Mouse (Mus musculus) limb, embryonic 12.5 days (tissue): ENCODE data around the gene Mvd. TPM values are rescaled to one million over a fixed set of nuclear protein-coding genes. Genes with fewer than 3 reads are reported as not detected.
A peak's percentile ranks its signal among the peaks of the same experiment; 100 is the strongest.

ENCODE experiments used
- ATAC-seq: fragments of 200-750 bp; cut with Nextera tagmentation; 2 replicates; pipeline ENCODE4 v1.8.0; 2017; ENCODE audit warnings: low read depth, moderate TSS enrichment; ENCODE audit not compliant: insufficient number of reproducible peaks, insufficient read depth, low FRiP score, low TSS enrichment
- H3K27ac ChIP-seq: fragments of 300-500 bp; sonication (generic); 2 replicates; pipeline ENCODE4 v1.5.1; 2016; ENCODE audit warnings: mild to moderate bottlenecking, moderate library complexity
- H3K27me3 ChIP-seq: fragments of 300-500 bp; sonication (generic); 2 replicates; pipeline ENCODE4 v1.6.1; 2016; ENCODE audit warnings: mild to moderate bottlenecking, moderate library complexity
- H3K36me3 ChIP-seq: fragments of 300-500 bp; sonication (generic); 2 replicates; pipeline ENCODE4 v1.6.1; 2016; ENCODE audit warnings: mild to moderate bottlenecking, moderate library complexity
- H3K4me1 ChIP-seq: fragments of 300-500 bp; sonication (generic); replicated peaks from 2 replicates; pipeline ENCODE4 v1.6.1; 2016
- H3K4me2 ChIP-seq: fragments of 300-500 bp; sonication (generic); 2 replicates; pipeline ENCODE4 v1.6.1; 2016; ENCODE audit warnings: mild to moderate bottlenecking, moderate library complexity
- H3K4me3 ChIP-seq: fragments of 300-500 bp; sonication (generic); replicated peaks from 2 replicates; pipeline ENCODE4 v1.5.1; 2016; ENCODE audit warnings: mild to moderate bottlenecking
- H3K9ac ChIP-seq: fragments of 300-500 bp; sonication (generic); replicated peaks from 2 replicates; pipeline ENCODE4 v1.6.1; 2016; ENCODE audit warnings: mild to moderate bottlenecking, moderate library complexity
- H3K9me3 ChIP-seq: fragments of 300-500 bp; sonication (generic); 2 replicates; pipeline ENCODE4 v1.6.1; 2016; ENCODE audit warnings: mild to moderate bottlenecking, moderate library complexity
- WGBS: fragments of 180-500 bp; shearing (Covaris S2); methylation state at CpG from one replicate; pipeline ENCODE4 v1.1.7; 2016; 5-methylcytosine and 5-hydroxymethylcytosine counted together
- polyA plus RNA-seq: library from polyadenylated mRNA; unstranded; fragments of >200 nt; fragmentation: Nextera tagmentation; extraction: Ambion mirVana; gene quantifications from 2 replicates; pipeline ENCODE4 v1.2.1, GENCODE M21; 2016

Mvd gene
- polyA plus RNA-seq, 1 experiment from 2014 or later, result 40.5 TPM

DNA sequence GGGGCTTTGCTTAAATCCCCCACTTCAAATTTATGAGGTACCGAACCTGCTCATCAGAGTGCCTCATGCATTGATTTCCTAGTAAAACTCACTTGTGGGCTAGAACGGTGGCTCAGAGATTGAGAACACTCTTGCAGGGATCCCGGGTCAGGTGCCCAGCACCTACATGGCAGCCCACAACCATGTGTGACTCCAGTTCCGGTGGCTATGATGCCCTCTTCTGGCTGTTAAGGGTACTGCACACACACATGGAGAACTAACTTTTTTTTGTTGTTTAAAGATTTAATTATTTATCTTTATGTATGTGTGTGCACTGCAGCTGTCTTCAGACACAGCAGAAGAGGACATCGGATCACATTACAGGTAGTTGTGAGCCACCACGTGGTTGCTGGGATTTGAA is 7.8 kb downstream of the Mvd start:
- peaks cover 19% of the 10 kb centered on the region for H3K4me1 ChIP-seq
- no peak overlapping the region for H3K9ac ChIP-seq
- H3K4me2 ChIP-seq, result no peak overlapping the region
- WGBS, result 88% methylated on average over 6 of the region's 6 CpGs
- no peak overlapping the region for H3K4me3 ChIP-seq
- no peak overlapping the region for H3K27ac ChIP-seq
- no peak for ATAC-seq
- H3K9me3 ChIP-seq, result peaks cover 5% of the 10 kb centered on the region; the same call in 1 of the 2 replicates
- H3K27me3 ChIP-seq, result no peaks in the 10 kb centered on the region
- peaks cover 64% of the 10 kb centered on the region for H3K36me3 ChIP-seq

DNA sequence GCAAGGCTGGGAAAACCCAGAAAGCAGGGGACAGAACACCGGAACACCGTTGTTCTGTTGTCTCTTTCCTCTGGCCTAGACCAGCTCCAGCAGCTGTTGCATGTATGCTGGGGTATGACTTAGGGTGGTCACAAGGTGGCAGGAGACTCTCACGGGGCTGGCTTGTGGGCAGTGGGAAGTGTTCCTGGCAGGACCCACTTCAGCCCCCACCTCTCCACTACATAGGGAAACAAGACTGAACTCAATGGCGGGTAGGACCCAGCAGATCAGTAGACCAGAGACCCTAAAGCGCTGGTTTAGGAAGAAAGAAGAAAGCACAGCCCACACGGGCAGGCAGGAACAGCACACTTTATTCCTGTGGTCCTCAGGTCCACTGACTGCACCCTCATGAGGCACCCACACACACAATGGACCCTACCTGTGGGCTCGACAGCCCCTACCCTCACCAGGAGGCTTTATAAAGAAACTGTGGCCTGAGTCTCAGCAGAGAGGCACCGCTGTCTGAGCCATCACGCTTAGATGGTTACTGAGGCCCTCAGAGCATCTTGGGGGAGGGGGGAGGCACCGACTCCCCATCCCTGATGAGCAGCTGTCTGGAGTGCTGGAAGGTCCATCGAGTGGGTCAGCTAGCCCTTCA is 9.8 kb downstream of the Mvd start:
- 0 out of 2 replicates have a peak overlapping the region, but pooled peaks have one; percentile 66 for H3K27ac ChIP-seq
- peak overlapping the region; percentile 91 for H3K4me2 ChIP-seq
- peaks cover 49% of the 10 kb centered on the region for H3K36me3 ChIP-seq
- WGBS, result 68% methylated on average over 11 of the region's 11 CpGs
- no peaks in the 10 kb centered on the region for H3K27me3 ChIP-seq
- peaks cover 5% of the 10 kb centered on the region; the same call in 1 of the 2 replicates for H3K9me3 ChIP-seq
- H3K9ac ChIP-seq, result peak overlapping the region; percentile 83
- ATAC-seq, result no peak
- no peak overlapping the region for H3K4me3 ChIP-seq
- H3K4me1 ChIP-seq, result peaks cover 19% of the 10 kb centered on the region

DNA sequence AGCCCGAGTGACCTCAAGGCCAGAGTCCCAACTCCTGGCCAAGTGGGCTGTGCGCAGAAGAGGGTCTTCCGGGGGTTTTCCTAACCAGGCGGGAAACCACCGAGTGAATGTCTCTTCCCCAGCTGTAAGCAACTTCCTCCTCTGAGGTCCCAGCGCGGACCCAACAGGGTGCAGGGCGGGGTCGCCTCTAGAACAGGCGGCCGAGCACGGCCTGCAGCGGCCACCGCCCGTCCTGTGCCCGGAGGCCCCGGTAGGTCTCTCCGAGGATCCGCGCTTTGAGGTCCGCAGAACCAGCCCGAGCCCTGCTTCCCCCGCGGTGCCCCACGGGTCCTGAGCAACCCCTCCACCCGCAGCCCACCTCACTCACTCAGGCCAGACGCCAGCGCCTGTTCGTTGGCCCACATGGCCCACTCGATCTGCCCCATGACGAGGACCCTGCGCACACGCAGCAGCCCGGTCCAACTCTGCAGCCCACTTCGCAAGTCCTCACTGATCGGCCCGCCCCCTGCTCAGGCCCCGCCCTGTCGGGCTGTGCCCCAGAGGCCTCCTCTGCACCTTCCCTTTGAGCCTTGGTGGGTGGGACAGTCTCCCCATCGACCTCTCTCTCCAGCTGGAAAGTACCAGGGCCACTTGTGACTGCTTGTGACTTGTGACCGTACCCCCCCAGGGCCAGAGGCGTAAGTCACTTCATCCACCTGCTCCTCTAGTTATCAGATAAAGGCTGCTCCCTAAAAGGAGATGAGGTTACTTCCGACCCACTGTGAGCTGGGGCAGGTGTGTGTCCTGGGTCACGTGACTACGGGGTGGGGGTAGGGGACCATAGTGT is 10.6 kb downstream of the Mvd start, which contains the start of gene Cyba:
Gene Cyba, minus strand, starts transcription at position 488 of the 826 bp plus-strand sequence.
- Histone ChIP-seq H3K36me3 (peaks cover 42% of the 10 kb centered on the region), H3K4me1 (peaks cover 19% of the 10 kb centered on the region), H3K4me2 (peak within 1 kb of the TSS; percentile 91), H3K27me3 (no peaks in the 10 kb centered on the region), H3K9me3 (peaks cover 5% of the 10 kb centered on the region; the same call in 1 of the 2 replicates), H3K9ac (peak within 1 kb of the TSS; percentile 83), H3K4me3 (peak within 1 kb of the TSS; percentile 60), H3K27ac (peak within 1 kb of the TSS; percentile 66)
- ATAC-seq, result peak; percentile 66
- WGBS, result 3% methylated on average over 45 of the region's 45 CpGs

DNA sequence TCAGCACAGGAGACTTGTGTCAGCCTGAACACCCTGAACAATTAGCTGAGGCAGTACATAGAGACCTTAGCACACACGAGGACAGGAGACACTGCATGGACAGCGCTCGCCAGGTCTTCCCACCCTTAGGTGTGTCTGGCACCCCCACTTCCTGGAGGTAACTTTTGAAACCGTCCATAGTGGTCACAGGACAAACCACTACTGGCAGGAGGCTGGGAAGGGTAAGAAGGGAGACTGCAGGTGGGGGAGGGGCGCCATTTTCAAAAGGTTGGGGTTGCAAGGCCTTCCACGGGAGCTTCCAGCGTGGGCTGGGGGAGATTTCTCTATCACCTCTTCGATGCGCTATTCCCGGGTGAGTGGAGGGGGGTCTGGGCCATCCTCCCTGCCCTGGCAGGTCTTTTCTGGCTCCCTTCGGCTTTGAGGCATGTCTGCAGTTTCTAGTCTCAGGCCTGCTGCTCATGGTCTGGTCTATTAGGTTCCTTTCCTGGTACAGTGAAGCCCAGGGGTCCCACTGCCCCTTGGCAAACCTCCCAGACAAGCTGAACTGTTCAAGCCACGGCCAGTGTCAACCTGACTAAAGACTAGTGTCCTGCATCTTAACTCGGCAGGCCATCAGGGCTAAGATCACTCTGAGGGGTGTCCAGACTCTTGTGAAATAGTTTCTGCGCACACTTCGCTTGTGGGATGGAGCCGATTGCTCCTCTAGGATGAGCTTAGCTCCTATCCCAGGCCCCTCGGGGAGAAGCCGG is 11.4 kb downstream of the Mvd start:
- H3K4me1 ChIP-seq, result peaks cover 19% of the 10 kb centered on the region
- WGBS, result 34% methylated on average over 18 of the region's 18 CpGs
- H3K4me2 ChIP-seq, result peak overlapping the region; percentile 91
- H3K27ac ChIP-seq, result peak overlapping the region; percentile 66
- H3K4me3 ChIP-seq, result peak overlapping the region; percentile 60
- peaks cover 34% of the 10 kb centered on the region for H3K36me3 ChIP-seq
- H3K27me3 ChIP-seq, result no peaks in the 10 kb centered on the region
- H3K9ac ChIP-seq, result peak overlapping the region; percentile 83
- H3K9me3 ChIP-seq, result peaks cover 5% of the 10 kb centered on the region; the same call in 1 of the 2 replicates
- ATAC-seq, result no peak

DNA sequence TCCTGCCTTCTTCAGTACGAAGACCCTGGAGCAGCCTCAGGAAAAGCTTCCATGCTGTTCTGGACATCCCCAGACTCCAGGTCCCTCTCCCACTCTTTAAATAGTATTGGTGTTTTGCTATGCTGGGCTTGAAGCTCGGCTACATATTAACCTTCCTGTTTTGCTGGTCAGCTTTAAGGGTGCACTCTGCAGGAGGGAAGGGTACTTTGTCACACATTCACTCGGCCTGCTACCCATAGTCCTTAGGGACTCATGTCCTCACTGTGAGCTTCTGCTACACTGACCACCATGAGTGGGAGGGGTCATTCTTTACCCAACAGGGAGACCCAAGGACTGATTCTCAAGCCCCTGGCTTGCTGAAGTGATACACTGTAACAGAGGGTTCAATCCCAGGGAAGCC is 12.6 kb downstream of the Mvd start:
- 80% methylated on average over 3 of the region's 3 CpGs for WGBS
- no peak overlapping the region for H3K4me3 ChIP-seq
- peaks cover 4% of the 10 kb centered on the region; the same call in 1 of the 2 replicates for H3K9me3 ChIP-seq
- peaks cover 19% of the 10 kb centered on the region for H3K4me1 ChIP-seq
- no peak overlapping the region for H3K9ac ChIP-seq
- ATAC-seq, result no peak
- H3K4me2 ChIP-seq, result no peak overlapping the region
- no peaks in the 10 kb centered on the region for H3K27me3 ChIP-seq
- H3K27ac ChIP-seq, result no peak overlapping the region
- H3K36me3 ChIP-seq, result peaks cover 25% of the 10 kb centered on the region

DNA sequence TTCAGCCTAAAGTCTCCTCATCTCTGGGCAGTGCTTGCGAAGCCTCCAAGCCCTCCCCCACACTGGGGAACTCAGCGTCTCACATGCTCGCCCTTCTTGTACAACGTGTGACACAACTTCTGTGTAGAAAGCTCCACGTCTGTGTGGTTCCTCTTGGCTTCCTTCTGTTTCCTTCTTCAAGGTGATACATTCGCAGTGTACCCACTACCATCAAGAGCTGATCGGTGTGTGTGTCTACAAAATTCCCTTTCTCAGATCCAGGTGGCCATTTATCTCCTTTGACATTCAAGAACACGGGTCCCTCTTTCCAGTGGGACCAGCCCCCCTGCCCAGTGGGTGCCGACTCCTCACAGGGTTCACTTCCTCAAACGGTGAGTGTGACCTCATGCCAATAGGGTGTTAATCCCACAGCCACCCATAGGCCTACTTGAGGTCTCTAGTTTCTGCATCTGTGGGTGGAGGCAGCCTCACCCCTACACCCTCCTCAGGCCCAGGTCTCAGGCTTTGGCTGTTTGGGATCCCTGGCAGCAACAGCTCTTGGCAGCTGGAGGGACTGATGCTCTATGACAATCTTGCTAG is 13.1 kb downstream of the Mvd start:
- no peak for ATAC-seq
- Histone ChIP-seq H3K4me1 (peaks cover 19% of the 10 kb centered on the region), H3K9ac (no peak overlapping the region), H3K4me2 (no peak overlapping the region; the same call in 1 of the 2 replicates), H3K27me3 (no peaks in the 10 kb centered on the region), H3K9me3 (no peaks in the 10 kb centered on the region), H3K36me3 (peaks cover 25% of the 10 kb centered on the region), H3K27ac (no peak overlapping the region), H3K4me3 (no peak overlapping the region)
- WGBS, result 84% methylated on average over 10 of the region's 10 CpGs

DNA sequence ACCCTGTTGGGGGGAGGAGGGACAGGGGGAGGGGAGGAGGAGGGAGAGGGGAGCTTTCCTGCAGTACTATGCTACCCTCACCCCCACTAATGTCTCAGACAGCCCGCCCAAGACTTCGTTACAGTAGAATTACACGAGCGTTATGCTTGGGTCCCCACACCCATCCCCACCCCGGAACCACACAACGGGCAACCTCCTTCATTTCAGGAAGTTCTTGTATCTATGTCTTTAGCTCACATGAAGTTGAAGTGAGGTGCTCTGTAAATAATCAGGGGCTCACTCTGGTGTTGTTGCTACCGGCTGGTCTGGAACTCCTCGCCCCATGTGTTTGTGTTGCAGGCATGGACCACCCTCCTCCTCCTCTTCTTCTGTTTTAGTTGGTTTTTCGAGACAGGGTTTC is 15.1 kb downstream of the Mvd start:
- no peak overlapping the region for H3K4me3 ChIP-seq
- H3K27me3 ChIP-seq, result no peaks in the 10 kb centered on the region
- no peak overlapping the region for H3K27ac ChIP-seq
- WGBS, result 88% methylated on average over 9 of the region's 9 CpGs
- ATAC-seq, result no peak
- H3K4me2 ChIP-seq, result no peak overlapping the region
- H3K9ac ChIP-seq, result no peak overlapping the region
- H3K9me3 ChIP-seq, result no peaks in the 10 kb centered on the region
- peaks cover 10% of the 10 kb centered on the region for H3K36me3 ChIP-seq
- H3K4me1 ChIP-seq, result peaks cover 17% of the 10 kb centered on the region

DNA sequence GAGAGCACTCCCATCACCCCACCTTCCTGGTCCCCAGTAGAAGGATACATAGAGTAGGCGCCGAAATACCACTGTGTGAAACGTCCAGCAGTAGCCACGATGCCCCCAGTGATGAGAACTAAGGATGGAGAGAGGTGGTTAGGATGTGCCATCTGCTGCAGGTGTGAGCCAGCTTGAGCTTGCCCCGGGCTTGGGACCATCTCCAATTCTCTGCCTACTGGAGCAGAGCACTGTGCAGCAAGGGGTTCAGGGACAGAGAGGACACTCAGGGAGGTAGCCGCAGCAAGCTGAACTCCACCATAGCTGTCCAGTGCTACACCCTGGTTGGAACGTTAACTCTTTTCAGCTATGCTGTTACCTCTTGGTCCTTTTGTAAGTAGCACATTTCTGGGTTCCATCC is 15.6 kb downstream of the Mvd start:
- WGBS, result 94% methylated on average over 7 of the region's 7 CpGs
- Histone ChIP-seq H3K4me2 (no peak overlapping the region), H3K4me1 (peaks cover 12% of the 10 kb centered on the region), H3K4me3 (no peak overlapping the region), H3K9me3 (no peaks in the 10 kb centered on the region), H3K36me3 (peaks cover 10% of the 10 kb centered on the region), H3K27ac (no peak overlapping the region), H3K27me3 (no peaks in the 10 kb centered on the region), H3K9ac (no peak overlapping the region)
- ATAC-seq, result no peak

DNA sequence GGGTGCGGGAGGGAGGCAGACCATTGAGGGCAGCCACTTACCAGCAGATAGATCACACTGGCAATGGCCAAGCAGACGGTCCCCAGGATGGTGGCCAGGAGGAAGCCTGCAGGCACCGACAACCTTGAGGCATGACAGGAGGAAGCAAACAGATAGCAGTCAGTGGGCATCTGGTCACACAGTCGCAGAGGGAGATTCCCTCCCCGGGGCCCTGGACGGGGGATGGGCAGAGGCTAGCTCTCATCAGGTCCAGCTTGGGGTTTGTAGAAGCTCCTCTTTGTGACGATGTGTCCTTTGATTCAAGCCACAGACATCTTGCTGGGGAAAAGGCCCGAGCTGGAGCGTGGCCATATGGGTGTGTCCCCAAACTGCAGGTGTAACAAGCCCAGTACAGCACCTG is 17.1 kb downstream of the Mvd start:
- H3K27me3 ChIP-seq, result no peaks in the 10 kb centered on the region
- ATAC-seq, result no peak
- 77% methylated on average over 9 of the region's 9 CpGs for WGBS

DNA sequence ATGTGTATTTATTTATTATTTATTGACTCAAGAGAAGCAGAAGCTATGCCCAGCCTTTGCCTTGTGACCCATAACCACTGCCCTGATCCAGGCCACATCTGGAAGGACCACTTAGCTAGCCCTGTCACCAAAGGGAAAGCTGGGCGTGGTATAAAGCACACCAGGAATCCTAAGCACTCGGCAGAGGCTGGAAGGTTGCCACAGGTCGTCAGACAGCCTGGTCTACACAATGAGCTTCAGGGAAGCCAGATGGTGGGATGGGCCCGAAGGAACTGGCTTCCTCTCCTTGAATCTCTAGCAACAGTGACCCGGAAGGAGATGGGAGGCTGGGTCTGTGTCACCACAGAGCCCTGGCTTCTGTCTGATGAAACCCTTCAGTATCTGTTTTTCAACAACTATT is 19.6 kb downstream of the Mvd start:
- no peak for ATAC-seq
- H3K4me1 ChIP-seq, result no peaks in the 10 kb centered on the region
- no peaks in the 10 kb centered on the region for H3K27me3 ChIP-seq
- H3K27ac ChIP-seq, result no peak overlapping the region
- H3K9ac ChIP-seq, result no peak overlapping the region
- H3K4me3 ChIP-seq, result no peak overlapping the region
- peaks cover 18% of the 10 kb centered on the region for H3K36me3 ChIP-seq
- H3K9me3 ChIP-seq, result no peaks in the 10 kb centered on the region
- 56% methylated on average over 5 of the region's 5 CpGs for WGBS
- no peak overlapping the region for H3K4me2 ChIP-seq

More for the DNA sequence above, 17.1 kb downstream of the Mvd start:
- Histone ChIP-seq H3K4me1 (no peaks in the 10 kb centered on the region), H3K9me3 (no peaks in the 10 kb centered on the region), H3K4me3 (no peak overlapping the region), H3K27ac (no peak overlapping the region), H3K4me2 (no peak overlapping the region), H3K36me3 (peaks cover 10% of the 10 kb centered on the region), H3K9ac (no peak overlapping the region)

DNA sequence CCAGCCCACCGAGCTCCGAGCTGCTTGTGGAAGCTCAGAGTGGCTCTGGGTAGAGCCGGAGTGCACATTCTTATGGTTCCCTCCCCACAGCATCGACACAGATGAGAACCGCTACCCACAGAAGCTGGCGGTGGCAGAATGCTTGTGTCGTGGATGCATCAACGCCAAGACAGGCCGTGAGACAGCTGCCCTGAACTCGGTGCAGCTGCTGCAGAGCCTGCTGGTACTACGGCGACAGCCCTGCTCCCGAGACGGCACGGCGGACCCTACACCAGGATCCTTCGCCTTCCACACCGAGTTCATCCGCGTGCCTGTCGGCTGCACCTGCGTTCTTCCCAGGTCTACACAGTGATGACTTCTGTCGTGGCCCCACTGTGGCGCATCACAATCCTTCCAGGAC is 20.0 kb downstream of the Mvd start:
- 87% methylated on average over 24 of the region's 24 CpGs for WGBS
- no peak for ATAC-seq
- no peaks in the 10 kb centered on the region for H3K27me3 ChIP-seq

More for the DNA sequence above, 20.0 kb downstream of the Mvd start:
- Histone ChIP-seq H3K4me2 (no peak overlapping the region), H3K4me3 (no peak overlapping the region), H3K9ac (no peak overlapping the region), H3K9me3 (no peaks in the 10 kb centered on the region), H3K36me3 (peaks cover 23% of the 10 kb centered on the region), H3K27ac (no peak overlapping the region), H3K4me1 (no peaks in the 10 kb centered on the region)
